Mouse (Mus musculus) stomach, postnatal 0 days (tissue): ENCODE measurements around the gene Map3k6.

ENCODE experiments used
- CTCF ChIP-seq: IDR thresholded peaks from 2 replicates; pipeline ENCODE4 v1.5.1; 2016; ENCODE audit warnings: antibody characterized with exemption, low read depth, mild to moderate bottlenecking, moderate library complexity
- EP300 ChIP-seq: optimal IDR thresholded peaks from 2 replicates; pipeline ENCODE3; 2016; ENCODE audit warnings: antibody characterized with exemption

DNA sequence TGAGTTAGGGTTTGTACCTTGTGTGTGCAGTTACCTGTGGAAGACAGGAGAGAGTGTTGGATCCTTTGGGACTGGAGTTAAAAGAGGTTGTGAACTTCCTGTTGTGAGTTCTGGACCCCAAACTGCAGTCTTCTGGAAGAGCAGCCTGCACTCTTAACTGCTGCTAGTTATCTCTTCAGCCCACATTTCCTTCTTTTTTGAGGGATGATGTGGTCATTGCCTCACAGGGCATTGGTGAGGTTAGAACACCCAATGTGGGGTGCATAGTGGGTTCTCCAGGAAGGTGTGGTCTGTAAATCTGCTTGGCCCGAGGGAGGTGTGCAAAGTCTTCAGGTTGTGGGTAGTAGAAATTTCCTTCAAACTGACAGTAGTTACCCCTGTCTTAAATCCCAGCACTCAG, 3.7 kb downstream of the Map3k6 start:
- TF ChIP-seq EP300 (no peak), CTCF (no peak)
